Mouse (Mus musculus) lung, embryonic 16.5 days (tissue): ENCODE data around the gene Defb22. TPM values are rescaled to one million over a fixed set of nuclear protein-coding genes. Genes with fewer than 3 reads are reported as not detected.
A peak's percentile ranks its signal among the peaks of the same experiment; 100 is the strongest.

Experiments
- ATAC-seq: fragments of 200-750 bp; cut with Nextera tagmentation; 2 replicates; pipeline ENCODE4 v1.8.0; 2017; ENCODE audit warnings: low read depth, mild to moderate bottlenecking, moderate library complexity
- H3K27ac ChIP-seq: fragments of 300-500 bp; sonication (generic); 2 replicates; pipeline ENCODE4 v1.5.1; 2014; ENCODE audit warnings: mild to moderate bottlenecking, control low read depth, low read length
- H3K27me3 ChIP-seq: fragments of 300-500 bp; sonication (generic); 2 replicates; pipeline ENCODE4 v1.6.1; 2014; ENCODE audit warnings: low read depth, low read length, mixed read lengths; ENCODE audit not compliant: control insufficient read depth, insufficient read depth
- H3K36me3 ChIP-seq: fragments of 300-500 bp; sonication (generic); 2 replicates; pipeline ENCODE4 v1.6.1; 2014; ENCODE audit warnings: low read length; ENCODE audit not compliant: control insufficient read depth, insufficient read depth
- H3K4me1 ChIP-seq: fragments of 300-500 bp; sonication (generic); replicated peaks from 2 replicates; pipeline ENCODE4 v1.6.1; 2014; ENCODE audit warnings: low read length, mixed read lengths; ENCODE audit not compliant: control insufficient read depth, insufficient read depth
- H3K4me2 ChIP-seq: fragments of 300-500 bp; sonication (generic); 2 replicates; pipeline ENCODE4 v1.6.1; 2014; ENCODE audit warnings: low read depth, low read length, control low read depth
- H3K4me3 ChIP-seq: fragments of 300-500 bp; sonication (generic); 2 replicates; pipeline ENCODE4 v1.5.1; 2014; ENCODE audit warnings: mild to moderate bottlenecking, low read length, control low read depth
- H3K9ac ChIP-seq: fragments of 300-500 bp; sonication (generic); 2 replicates; pipeline ENCODE4 v1.6.1; 2014; ENCODE audit warnings: low read length, control low read depth
- H3K9me3 ChIP-seq: fragments of 300-500 bp; sonication (generic); 2 replicates; pipeline ENCODE4 v1.6.1; 2016; ENCODE audit warnings: low read length; ENCODE audit not compliant: control insufficient read depth
- WGBS: fragments of 180-500 bp; shearing (Covaris S2); extraction: QIAGEN DNeasy Blood & Tissue Kit; methylation state at CpG from one replicate; pipeline ENCODE4 v1.1.7; 2014; 5-methylcytosine and 5-hydroxymethylcytosine counted together
- polyA plus RNA-seq: library from polyadenylated mRNA; unstranded; fragments of >200 nt; fragmentation: Nextera tagmentation; extraction: Ambion mirVana; gene quantifications from 2 replicates; pipeline ENCODE4 v1.2.1, GENCODE M21; 2015

Gene Defb22
- polyA plus RNA-seq, 1 experiment from 2014 or later: not detected

DNA sequence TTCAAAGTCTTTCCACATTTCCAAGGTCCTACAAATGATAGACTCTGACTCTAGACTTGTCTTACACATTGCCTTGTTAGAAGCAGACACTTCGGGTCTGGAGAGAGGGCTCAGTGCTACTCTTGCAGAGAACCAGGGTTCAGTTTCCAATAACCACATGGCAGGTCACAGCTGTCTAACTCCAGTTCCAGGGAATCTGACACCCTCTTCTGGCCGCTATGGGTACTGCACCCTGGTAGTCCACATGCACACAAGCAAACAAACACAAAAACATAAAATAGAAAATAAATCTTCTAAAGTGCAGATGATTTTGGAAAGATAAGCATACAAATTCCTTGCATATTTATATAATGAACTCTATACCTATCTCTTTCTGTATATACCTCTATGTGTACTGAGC lies 2.9 kb downstream of the Defb22 start:
- Histone ChIP-seq H3K36me3 (no peaks in the 10 kb centered on the region), H3K27ac (no peak overlapping the region), H3K9me3 (no peaks in the 10 kb centered on the region; the same call in 1 of the 2 replicates), H3K4me1 (no peaks in the 10 kb centered on the region), H3K4me3 (no peak overlapping the region), H3K27me3 (no peaks in the 10 kb centered on the region), H3K9ac (no peak overlapping the region), H3K4me2 (no peak overlapping the region)
- 74% methylated on average over 2 of the region's 2 CpGs for WGBS
- ATAC-seq: no peak

DNA sequence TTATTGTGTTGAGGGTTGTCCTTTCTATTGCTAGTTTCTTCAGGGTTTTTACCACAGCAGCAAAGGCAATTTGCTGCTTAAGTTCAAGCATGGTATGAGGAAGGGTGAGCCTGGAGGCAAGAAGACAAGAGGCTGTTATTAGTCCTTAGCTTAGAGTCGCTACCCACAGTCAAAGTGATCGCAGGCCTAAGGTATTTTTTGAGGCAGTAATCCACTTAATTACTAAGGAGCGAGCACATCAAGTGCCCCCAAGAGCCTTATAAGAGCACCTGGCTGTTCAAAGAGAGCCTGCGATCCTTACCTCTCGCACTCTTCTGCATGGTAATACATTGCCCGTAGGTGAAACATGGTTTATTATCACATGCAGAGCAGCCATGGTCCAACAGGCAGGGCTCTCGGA lies 8.2 kb downstream of the Defb22 start:
- no peaks in the 10 kb centered on the region for H3K4me1 ChIP-seq
- H3K9ac ChIP-seq: no peak overlapping the region
- no peak for ATAC-seq
- H3K9me3 ChIP-seq: no peaks in the 10 kb centered on the region
- H3K36me3 ChIP-seq: no peaks in the 10 kb centered on the region
- 67% methylated on average over 7 of the region's 7 CpGs for WGBS
- no peak overlapping the region for H3K4me2 ChIP-seq
- H3K27ac ChIP-seq: no peak overlapping the region
- no peak overlapping the region for H3K4me3 ChIP-seq
- no peaks in the 10 kb centered on the region for H3K27me3 ChIP-seq

DNA sequence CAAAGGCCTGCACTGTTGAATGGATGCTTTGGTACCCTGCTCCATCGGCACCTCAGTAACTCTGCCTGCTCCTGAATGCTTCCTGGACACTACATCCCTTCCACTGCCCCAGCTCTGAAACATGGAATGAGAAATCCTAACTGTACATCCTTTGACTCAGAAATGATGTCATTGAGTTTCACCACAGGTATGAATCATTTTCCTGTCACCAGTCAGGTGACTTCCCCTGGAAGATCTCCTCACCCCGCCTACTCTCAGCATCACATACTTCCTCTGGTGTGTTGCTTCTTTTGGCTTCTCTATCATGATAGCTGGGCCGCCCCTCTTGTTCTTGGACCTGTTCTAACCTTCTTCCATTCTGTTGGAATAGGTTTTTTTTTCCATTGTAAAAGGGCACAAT lies 9.1 kb downstream of the Defb22 start:
- H3K27ac ChIP-seq: no peak overlapping the region
- no peaks in the 10 kb centered on the region for H3K36me3 ChIP-seq
- no peak for ATAC-seq
- WGBS: 78% methylated on average over 3 of the region's 3 CpGs
- H3K4me1 ChIP-seq: no peaks in the 10 kb centered on the region
- H3K4me3 ChIP-seq: no peak overlapping the region
- H3K9me3 ChIP-seq: no peaks in the 10 kb centered on the region
- H3K4me2 ChIP-seq: no peak overlapping the region
- no peak overlapping the region for H3K9ac ChIP-seq
- no peaks in the 10 kb centered on the region for H3K27me3 ChIP-seq

DNA sequence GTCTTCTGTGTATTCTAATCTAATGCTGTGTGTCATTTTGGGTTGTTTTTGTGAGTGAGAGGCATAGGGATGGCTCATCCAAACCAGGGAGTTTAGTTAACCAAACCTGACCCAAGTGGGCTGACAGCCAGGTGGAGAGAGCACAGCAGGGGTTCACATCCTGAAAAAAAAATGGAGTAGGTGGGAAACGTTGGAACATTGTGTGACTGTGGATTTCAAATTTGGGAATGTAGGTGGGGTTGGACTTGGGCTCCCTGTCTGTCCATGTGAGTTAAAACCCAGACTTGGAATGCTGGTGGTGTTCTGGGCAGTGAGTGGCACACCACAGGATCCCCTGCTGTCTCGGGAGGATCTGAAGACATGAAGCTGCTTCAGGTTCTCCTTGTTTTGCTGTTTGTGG lies 13.2 kb downstream of the Defb22 start, which contains the start of gene Defb20:
Gene Defb20 (plus strand): TSS at position 301 of the 400 bp plus-strand sequence.
- H3K27ac ChIP-seq: no peak within 1 kb of the TSS
- no peaks in the 10 kb centered on the region for H3K4me1 ChIP-seq
- no peak for ATAC-seq
- WGBS: 46% methylated on average over 2 of the region's 2 CpGs
- no peaks in the 10 kb centered on the region for H3K36me3 ChIP-seq
- H3K27me3 ChIP-seq: no peaks in the 10 kb centered on the region
- no peak within 1 kb of the TSS for H3K9ac ChIP-seq
- H3K4me2 ChIP-seq: no peak within 1 kb of the TSS
- H3K4me3 ChIP-seq: no peak within 1 kb of the TSS
- no peaks in the 10 kb centered on the region for H3K9me3 ChIP-seq

DNA sequence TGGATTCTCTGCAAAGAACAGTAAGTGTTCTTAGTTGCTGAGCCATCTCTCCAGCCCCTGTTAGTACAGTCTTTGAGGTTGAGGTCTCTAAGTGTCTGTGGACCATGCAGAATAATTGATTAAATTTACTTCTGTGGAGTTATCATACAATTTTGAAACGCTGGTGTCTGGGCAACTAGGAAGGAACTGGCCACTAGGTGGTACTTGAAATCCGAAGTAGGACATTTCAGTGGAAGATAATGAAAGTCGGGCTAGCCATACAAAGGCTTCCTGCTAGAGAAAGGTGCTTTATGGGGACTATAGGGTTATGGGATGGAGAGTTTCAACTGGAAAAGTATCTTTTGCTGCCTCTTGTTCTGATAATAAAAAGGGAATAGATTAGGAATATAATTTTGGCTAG lies 17.5 kb downstream of the Defb22 start:
- H3K27me3 ChIP-seq: no peaks in the 10 kb centered on the region
- ATAC-seq: no peak
- H3K27ac ChIP-seq: no peak overlapping the region
- no peak overlapping the region for H3K4me3 ChIP-seq
- H3K4me1 ChIP-seq: no peaks in the 10 kb centered on the region
- H3K36me3 ChIP-seq: no peaks in the 10 kb centered on the region
- H3K9me3 ChIP-seq: no peaks in the 10 kb centered on the region
- WGBS: 17% methylated on average over 3 of the region's 3 CpGs
- H3K9ac ChIP-seq: no peak overlapping the region
- no peak overlapping the region for H3K4me2 ChIP-seq

DNA sequence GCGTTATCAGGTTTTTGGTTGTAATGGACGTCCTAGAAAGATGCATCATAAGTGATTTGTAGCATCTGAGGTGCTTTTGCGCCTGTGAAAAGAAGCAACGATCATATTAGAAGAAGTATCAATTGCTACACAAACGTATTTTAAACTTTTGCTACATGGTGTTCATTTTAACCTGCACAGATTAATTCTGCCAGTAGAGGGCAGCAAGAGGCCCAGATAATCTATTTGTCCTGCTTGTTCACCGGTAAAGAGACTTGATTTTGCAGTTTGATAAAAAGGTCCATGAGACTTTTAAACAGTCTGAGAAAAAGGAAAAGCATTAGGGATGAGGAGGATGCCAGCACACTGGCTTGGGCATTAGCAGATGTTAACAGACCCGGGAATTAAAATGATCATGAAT lies 19.0 kb downstream of the Defb22 start:
- Histone ChIP-seq H3K27ac (no peak overlapping the region), H3K4me2 (no peak overlapping the region), H3K27me3 (no peaks in the 10 kb centered on the region), H3K9me3 (no peaks in the 10 kb centered on the region), H3K36me3 (no peaks in the 10 kb centered on the region), H3K4me1 (no peaks in the 10 kb centered on the region), H3K9ac (no peak overlapping the region), H3K4me3 (no peak overlapping the region)
- WGBS: 25% methylated on average over 7 of the region's 7 CpGs
- ATAC-seq: no peak

DNA sequence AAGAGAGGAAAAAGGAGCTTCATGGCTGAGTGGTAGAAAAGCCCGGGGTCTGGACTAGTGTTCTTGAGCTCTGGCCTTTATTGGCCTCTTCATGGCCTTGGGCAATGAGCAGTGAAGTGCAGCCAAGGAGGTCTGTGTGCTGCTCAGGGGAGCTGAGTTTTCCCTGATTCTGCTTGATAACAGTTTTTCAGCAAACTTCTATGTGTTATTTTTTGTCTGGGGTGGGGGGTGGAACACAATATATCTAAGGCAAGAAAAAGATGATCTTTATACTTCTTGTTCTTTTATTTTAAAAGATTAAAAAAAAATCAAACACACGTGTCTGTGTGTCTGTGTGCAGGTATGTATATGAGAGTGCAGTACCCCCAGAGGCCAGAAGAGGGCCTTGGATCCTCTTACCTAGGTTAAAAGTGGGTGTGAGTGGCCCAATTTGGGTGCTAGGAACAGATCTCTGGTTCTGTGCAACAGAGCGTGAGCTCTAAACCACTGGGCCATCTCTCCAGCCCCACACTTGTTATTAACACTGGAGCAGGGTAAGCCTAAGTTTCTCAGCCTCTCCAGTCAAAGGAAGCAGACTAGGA lies 25.3 kb downstream of the Defb22 start, which contains the start of gene Defb23:
Gene Defb23 (minus strand): TSS at position 51 of the 581 bp plus-strand sequence.
- 81% methylated on average over 3 of the region's 3 CpGs for WGBS
- H3K4me3 ChIP-seq: no peak within 1 kb of the TSS
- no peak within 1 kb of the TSS for H3K4me2 ChIP-seq
- no peak for ATAC-seq
- H3K9ac ChIP-seq: no peak within 1 kb of the TSS
- H3K9me3 ChIP-seq: no peaks in the 10 kb centered on the region
- no peaks in the 10 kb centered on the region for H3K27me3 ChIP-seq
- H3K27ac ChIP-seq: no peak within 1 kb of the TSS
- H3K4me1 ChIP-seq: no peaks in the 10 kb centered on the region
- no peaks in the 10 kb centered on the region for H3K36me3 ChIP-seq

DNA sequence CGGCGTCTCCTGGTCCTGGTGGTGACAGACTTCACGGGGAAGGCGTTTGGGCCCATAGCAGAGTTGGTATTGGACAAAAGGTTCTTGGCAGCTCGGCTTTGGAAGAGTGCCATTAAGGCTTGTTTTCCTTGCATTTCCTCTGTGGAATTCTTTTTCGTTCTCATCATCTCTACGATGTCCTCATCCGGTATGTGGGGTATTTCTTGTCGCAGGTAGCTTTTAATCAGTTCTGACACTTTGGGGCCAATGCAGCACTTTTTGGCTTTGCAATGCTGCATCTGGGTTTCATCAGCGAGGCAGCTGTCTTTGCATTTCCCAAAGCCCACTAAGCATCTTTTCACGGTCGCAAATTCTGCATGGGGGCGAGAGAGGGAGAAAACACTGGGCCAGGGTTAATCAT lies 30.7 kb downstream of the Defb22 start:
- Histone ChIP-seq H3K36me3 (no peaks in the 10 kb centered on the region), H3K27me3 (no peaks in the 10 kb centered on the region), H3K27ac (no peak overlapping the region), H3K9ac (no peak overlapping the region), H3K4me3 (no peak overlapping the region), H3K4me1 (no peaks in the 10 kb centered on the region), H3K4me2 (no peak overlapping the region), H3K9me3 (no peaks in the 10 kb centered on the region)
- WGBS: 40% methylated on average over 13 of the region's 13 CpGs
- ATAC-seq: no peak

DNA sequence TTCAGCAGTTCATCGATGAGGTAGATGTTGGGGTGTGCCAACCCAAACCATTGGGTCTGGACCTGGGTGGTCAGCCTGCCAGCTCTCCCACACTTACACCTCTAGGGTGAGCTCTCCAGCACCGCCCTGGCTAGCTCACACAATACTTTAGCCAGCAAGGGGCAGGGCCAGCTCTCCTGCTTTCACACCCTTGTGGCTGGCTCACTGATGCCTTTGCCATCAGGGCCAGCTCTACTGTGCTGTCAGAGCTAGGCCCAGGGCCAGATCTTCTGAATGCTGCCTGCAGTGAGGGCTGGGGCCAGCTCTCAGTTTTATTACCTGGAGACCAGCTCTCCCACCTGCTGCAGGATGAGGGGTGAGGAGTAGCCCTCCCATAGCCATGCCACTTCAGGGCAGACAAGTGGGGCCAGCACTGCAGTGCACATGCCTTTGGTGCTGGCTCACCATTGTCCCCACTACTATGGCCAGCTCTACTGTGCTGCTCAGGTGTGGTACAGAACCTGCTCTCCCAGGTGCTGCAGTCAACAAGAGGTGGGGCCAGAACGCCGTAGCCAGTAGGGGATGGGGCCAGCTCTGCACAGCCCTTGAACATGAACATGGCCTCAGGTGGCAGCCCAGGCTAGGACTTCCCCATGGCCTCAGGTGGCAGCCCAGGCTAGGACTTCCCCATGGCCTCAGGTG lies 37.7 kb downstream of the Defb22 start:
- no peak overlapping the region for H3K4me2 ChIP-seq
- no peaks in the 10 kb centered on the region for H3K36me3 ChIP-seq
- WGBS: 53% methylated on average over 4 of the region's 4 CpGs
- H3K27ac ChIP-seq: no peak overlapping the region
- H3K4me1 ChIP-seq: no peaks in the 10 kb centered on the region
- no peak overlapping the region for H3K4me3 ChIP-seq
- no peak overlapping the region for H3K9ac ChIP-seq
- ATAC-seq: 0 out of 2 replicates have a peak, but pooled peaks have one; percentile 34
- H3K9me3 ChIP-seq: no peaks in the 10 kb centered on the region
- no peaks in the 10 kb centered on the region for H3K27me3 ChIP-seq
